Mouse (Mus musculus): ENCODE data around the gene Cadm4.
A peak's percentile ranks its signal among the peaks of the same experiment; 100 is the strongest.

The Cadm4 gene

GRCm38 (mm10) chr7:24533806-24534205, 52.0 kb downstream of the Cadm4 start:
- no peak for DNase-seq

GRCm38 (mm10) chr7:24534301-24534700, 52.5 kb downstream of the Cadm4 start:
- DNase-seq, result no peak

- no peak for DNase-seq
Measured at GRCm38 (mm10) chr7:24537081-24537480, 55.3 kb downstream of the Cadm4 start.

GRCm38 (mm10) chr7:24537591-24537990, 55.8 kb downstream of the Cadm4 start:
- DNase-seq, result peak; percentile 83

GRCm38 (mm10) chr7:24538154-24538553, 56.3 kb downstream of the Cadm4 start:
- peak; percentile 53 for DNase-seq

GRCm38 (mm10) chr7:24538701-24539100, 56.9 kb downstream of the Cadm4 start:
- no peak for DNase-seq

GRCm38 (mm10) chr7:24539686-24540085, 57.9 kb downstream of the Cadm4 start:
- no peak for DNase-seq

- DNase-seq, result no peak
Measured at GRCm38 (mm10) chr7:24544506-24544905, 62.7 kb downstream of the Cadm4 start.

GRCm38 (mm10) chr7:24546068-24546614, 64.3 kb downstream of the Cadm4 start, which contains the start of the genes Pinlyp and Xrcc1:
Gene Pinlyp (minus strand): TSS chr7:24546118.
Gene Xrcc1 (plus strand): TSS chr7:24546289.
- DNase-seq, result no peak

- peak; percentile 99 for DNase-seq
Measured at GRCm38 (mm10) chr7:24546634-24547389, 65.0 kb downstream of the Cadm4 start.

- peak; percentile 60 for DNase-seq
Measured at GRCm38 (mm10) chr7:24547534-24548036, 65.8 kb downstream of the Cadm4 start.

- no peak for DNase-seq
Measured at GRCm38 (mm10) chr7:24551985-24552759, 70.3 kb downstream of the Cadm4 start.

Data from cerebellum, adult 9-10 months (tissue).